ENCODE assay signal across 9 mouse cellular contexts in the genomic region with DNA sequence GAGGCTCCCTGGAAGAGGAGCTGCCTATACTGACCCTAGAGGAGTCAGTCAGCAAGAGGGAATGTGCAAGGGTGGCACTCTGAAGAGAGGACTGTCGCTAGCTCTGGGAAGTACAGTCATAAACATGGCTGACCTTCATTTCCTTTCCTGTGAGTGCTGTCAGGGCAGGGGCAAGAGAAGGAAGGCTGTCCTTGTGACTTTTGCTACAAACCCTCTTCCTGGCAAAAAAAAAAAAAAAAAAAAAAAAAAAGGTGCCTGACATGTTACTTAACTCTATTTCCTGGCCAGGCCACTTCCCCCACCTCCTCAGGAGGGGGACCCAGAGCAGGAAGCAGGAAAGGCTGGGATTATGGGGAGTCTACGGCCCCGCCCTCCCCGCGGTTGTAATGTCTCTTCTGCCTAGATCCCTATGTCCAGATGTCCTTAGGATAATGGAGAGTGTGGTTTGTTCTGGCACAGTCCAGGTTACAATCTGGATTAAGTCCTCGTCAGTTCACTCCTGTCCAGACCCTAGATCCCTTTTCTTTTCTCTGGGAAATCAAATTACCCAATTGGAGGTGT. TPM values are rescaled to one million over a fixed set of nuclear protein-coding genes. Genes with fewer than 3 reads are reported as not detected.
DNase-seq lines count a peak whose midpoint lies in the region; ATAC-seq and TF ChIP-seq lines count a peak whose summit lies in the region.
"Had no signal": no experiment of that assay in that cellular context is flagged by ENCODE, and none has a peak within 500 bp of the region (broad histone marks: within the 10 kb centered on the region; RNA-seq: fewer than 3 reads in every experiment).

No protein-coding gene starts in this region.

- peaks cover 4% of the 10 kb centered on the region; the same call in 1 of the 2 replicates for H3K9me3 ChIP-seq in heart, postnatal 0 days (replicated peaks; ENCODE audit: control insufficient read depth, low read length)
- H3K9me3 ChIP-seq in liver, embryonic 16.5 days (replicated peaks; ENCODE audit: control insufficient read depth, low read length): no peaks in the 10 kb centered on the region

- no peak overlapping the region for H3K4me2 ChIP-seq in heart, postnatal 0 days (ENCODE audit: low read depth, low read length)
- no peak overlapping the region for H3K4me2 ChIP-seq in liver, embryonic 16.5 days (ENCODE audit: low read depth, low read length)

- TF ChIP-seq EP300 in heart, postnatal 0 days (IDR thresholded peaks at IDR 0.05; ENCODE audit: low read depth): peak; percentile 73; the same call in 1 of the 2 replicates

- no peaks in the 10 kb centered on the region for H3K27me3 ChIP-seq in heart, postnatal 0 days (ENCODE audit: control insufficient read depth, insufficient read depth, low read length)
- H3K27me3 ChIP-seq in liver, embryonic 16.5 days (ENCODE audit: control insufficient read depth, insufficient read depth, low read depth, low read length): no peaks in the 10 kb centered on the region

- 51% methylated on average over 6 of the region's 6 CpGs for WGBS in heart, postnatal 0 days
- WGBS in liver, embryonic 16.5 days (ENCODE audit: insufficient replicate concordance): 33% methylated on average over 6 of the region's 6 CpGs

- ATAC-seq in heart, postnatal 0 days (ENCODE audit: insufficient read depth, low read depth): peak; percentile 66
- peak; percentile 59 for ATAC-seq in liver, embryonic 16.5 days (ENCODE audit: low read depth)
- ATAC-seq in frontal cortex, adult (ENCODE audit: low TSS enrichment): no peak

- DNase-seq in 3T3-L1 (ENCODE audit: low read depth, low spot score): peak; percentile 45
- peak; percentile 51 for DNase-seq in heart, postnatal 0 days (ENCODE audit: low spot score)
- no peak for DNase-seq in thymus, postnatal 0 days (ENCODE audit: low spot score)
- DNase-seq in embryo, embryonic 9.5 days (ENCODE audit: extremely low spot score): no peak
- DNase-seq in left cerebral cortex, postnatal 36 days (ENCODE audit: low spot score in 2 of 2): no peak

- peak overlapping the region; percentile 99 for H3K27ac ChIP-seq in bone marrow macrophage, adult 2 months (ENCODE audit: insufficient read depth, low read depth, low read length)
- peak overlapping the region; percentile 69 for H3K27ac ChIP-seq in heart, postnatal 0 days (ENCODE audit: low read depth)
- H3K27ac ChIP-seq in liver, embryonic 16.5 days (ENCODE audit: low read length): no peak overlapping the region
- H3K27ac ChIP-seq: left cerebral cortex, adult 2 months had no signal

- no peak overlapping the region for H3K9ac ChIP-seq in heart, postnatal 0 days (replicated peaks; ENCODE audit: low read depth, low read length)
- no peak overlapping the region for H3K9ac ChIP-seq in liver, embryonic 16.5 days (ENCODE audit: low read depth, low read length)

- H3K36me3 ChIP-seq in heart, postnatal 0 days (replicated peaks; ENCODE audit: control insufficient read depth, insufficient read depth, low read length): 0 out of 2 replicates have a peak, but pooled peaks cover 4% of the 10 kb centered on the region
- no peaks in the 10 kb centered on the region for H3K36me3 ChIP-seq in liver, embryonic 16.5 days (ENCODE audit: control insufficient read depth, insufficient read depth)

- intact Hi-C loops in left cerebral cortex, postnatal 36 days (cut with DNase I): no loop called here

- no peak for TF ChIP-seq POLR2A in bone marrow macrophage, adult 2 months (IDR thresholded peaks at IDR 0.05; ENCODE audit: borderline replicate concordance, low read depth, low read length)

- H3K4me3 ChIP-seq in bone marrow macrophage, adult 2 months (ENCODE audit: insufficient read depth, low read length): peak overlapping the region; percentile 35
- no peak overlapping the region for H3K4me3 ChIP-seq in heart, postnatal 0 days (ENCODE audit: low read depth, low read length)
- H3K4me3 ChIP-seq in liver, embryonic 16.5 days (ENCODE audit: low read depth, low read length): no peak overlapping the region
- H3K4me3 ChIP-seq: left cerebral cortex, adult 2 months had no signal

- H3K4me1 ChIP-seq in bone marrow macrophage, adult 2 months (ENCODE audit: control insufficient read depth, insufficient read depth, low read length): peaks cover 75% of the 10 kb centered on the region
- peaks cover 9% of the 10 kb centered on the region for H3K4me1 ChIP-seq in heart, postnatal 0 days (ENCODE audit: control insufficient read depth, insufficient read depth)
- peaks cover 4% of the 10 kb centered on the region for H3K4me1 ChIP-seq in liver, embryonic 16.5 days (ENCODE audit: control insufficient read depth, low read depth, low read length)

- no peak for TF ChIP-seq CTCF in bone marrow macrophage, adult 2 months (IDR thresholded peaks at IDR 0.05; ENCODE audit: low read depth, low read length)
- TF ChIP-seq CTCF in heart, postnatal 0 days (IDR thresholded peaks at IDR 0.05; ENCODE audit: low read depth): no peak

RNA-seq across cellular contexts. Expression of a gene that starts 21.5 kb away (rescaled TPM):
- polyA plus RNA-seq in bone marrow macrophage, adult 2 months (2012; ENCODE audit: insufficient read depth, insufficient read length, missing spikeins): 86.4 and 97.2 TPM in 2 replicates
- 12.8 and 20.2 TPM in 2 replicates for total RNA-seq in heart, postnatal 0 days (2014; rRNA removed; ENCODE audit: low replicate concordance)
- 5.2 and 5.4 TPM in 2 replicates for polyA plus RNA-seq in heart, postnatal 0 days (2015; fragmentation: Nextera tagmentation; extraction: Ambion mirVana)
- 0.70 and 0.91 TPM in 2 replicates for polyA plus RNA-seq in liver, embryonic 16.5 days (2015; fragmentation: Nextera tagmentation; extraction: Ambion mirVana)
- polyA plus RNA-seq in thymus, postnatal 0 days (2015; fragmentation: Nextera tagmentation; extraction: Ambion mirVana): 1.6 and 1.7 TPM in 2 replicates
- 10 to 100 TPM; 19.0 to 39.3 TPM for total RNA-seq in left cerebral cortex, postnatal 36 days (2021)

Comparison
In these comparisons a context has a peak if more than half of its experiments do, and no peak if none do; other contexts are left out.
1. DNase-seq: peak in 3T3-L1 (single experiment) and heart, postnatal 0 days (single experiment); none in thymus, postnatal 0 days (single experiment), embryo, embryonic 9.5 days (single experiment) and left cerebral cortex, postnatal 36 days (0 of 2).
2. RNA of a gene that starts 21.5 kb away (polyA plus RNA-seq): 86.4 to 97.2 TPM in bone marrow macrophage, adult 2 months; 5.2 to 5.4 TPM in heart, postnatal 0 days, 1.6 to 1.7 TPM in thymus, postnatal 0 days and 0.70 to 0.91 TPM in liver, embryonic 16.5 days; every median in the first group is over 10 times any median in the second.